Mouse (Mus musculus) neural tube, embryonic 15.5 days (tissue): ENCODE data around the gene Krt14. TPM values are rescaled to one million over a fixed set of nuclear protein-coding genes. Genes with fewer than 3 reads are reported as not detected.

Experiments used
- ATAC-seq: fragments of 200-750 bp; cut with Nextera tagmentation; 2 replicates; pipeline ENCODE4 v1.8.0; 2017; ENCODE audit warnings: mild to moderate bottlenecking, moderate TSS enrichment, moderate library complexity; ENCODE audit not compliant: low FRiP score
- H3K27ac ChIP-seq: fragments of 300-500 bp; sonication (generic); replicated peaks from 2 replicates; pipeline ENCODE4 v1.5.1; 2015; ENCODE audit warnings: mild to moderate bottlenecking, inconsistent platforms
- H3K27me3 ChIP-seq: fragments of 300-500 bp; sonication (generic); replicated peaks from 2 replicates; pipeline ENCODE4 v1.6.1; 2015; ENCODE audit warnings: inconsistent platforms
- H3K36me3 ChIP-seq: fragments of 300-500 bp; sonication (generic); 2 replicates; pipeline ENCODE4 v1.6.1; 2015; ENCODE audit warnings: inconsistent platforms
- H3K4me1 ChIP-seq: fragments of 300-500 bp; sonication (generic); 2 replicates; pipeline ENCODE4 v1.6.1; 2015; ENCODE audit warnings: inconsistent platforms
- H3K4me2 ChIP-seq: fragments of 300-500 bp; sonication (generic); 2 replicates; pipeline ENCODE4 v1.6.1; 2015; ENCODE audit warnings: inconsistent platforms, mild to moderate bottlenecking, moderate library complexity
- H3K4me3 ChIP-seq: fragments of 300-500 bp; sonication (generic); replicated peaks from 2 replicates; pipeline ENCODE4 v1.5.1; 2015; ENCODE audit warnings: mild to moderate bottlenecking, inconsistent platforms
- H3K9ac ChIP-seq: fragments of 300-500 bp; sonication (generic); replicated peaks from 2 replicates; pipeline ENCODE4 v1.6.1; 2015; ENCODE audit warnings: mild to moderate bottlenecking, inconsistent platforms
- H3K9me3 ChIP-seq: fragments of 300-500 bp; sonication (generic); replicated peaks from 2 replicates; pipeline ENCODE4 v1.6.1; 2016; ENCODE audit warnings: inconsistent platforms
- WGBS: fragments of 180-500 bp; shearing (Covaris S2); methylation state at CpG from one replicate; pipeline ENCODE4 v1.1.7; 2015; ENCODE audit warnings: mixed read lengths; 5-methylcytosine and 5-hydroxymethylcytosine counted together
- polyA plus RNA-seq: library from polyadenylated mRNA; unstranded; fragments of >200 nt; fragmentation: Nextera tagmentation; extraction: Ambion mirVana; gene quantifications from 2 replicates; pipeline ENCODE4 v1.2.1, GENCODE M21; 2015

The Krt14 gene
- polyA plus RNA-seq, 1 experiment from 2014 or later, result 1.7 TPM

DNA sequence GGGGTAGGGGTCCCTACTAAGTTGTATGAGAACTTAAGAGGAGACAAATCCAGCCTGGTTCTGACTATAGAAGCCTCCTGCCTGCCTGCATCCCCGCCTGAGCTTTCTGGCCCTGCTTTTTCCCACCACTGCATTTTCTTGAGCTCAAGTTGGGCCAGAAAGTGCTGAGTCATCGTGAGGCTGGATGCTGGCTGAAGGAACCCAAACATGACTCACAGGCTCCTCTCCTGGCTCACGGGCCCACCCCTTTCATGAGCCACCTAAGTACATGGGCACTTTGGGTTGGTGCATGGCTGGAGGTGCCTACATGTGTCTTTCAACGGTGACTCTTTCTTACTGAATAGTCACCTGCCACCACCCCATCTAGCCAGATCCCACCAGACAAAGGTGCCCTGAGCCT lies 8.7 kb downstream of the Krt14 start:
- Histone ChIP-seq H3K9ac (no peak overlapping the region), H3K4me3 (no peak overlapping the region), H3K9me3 (no peaks in the 10 kb centered on the region), H3K36me3 (no peaks in the 10 kb centered on the region), H3K4me1 (no peaks in the 10 kb centered on the region), H3K27ac (no peak overlapping the region), H3K27me3 (no peaks in the 10 kb centered on the region), H3K4me2 (no peak overlapping the region)
- WGBS, result 71% methylated on average over 4 of the region's 4 CpGs
- ATAC-seq, result no peak

DNA sequence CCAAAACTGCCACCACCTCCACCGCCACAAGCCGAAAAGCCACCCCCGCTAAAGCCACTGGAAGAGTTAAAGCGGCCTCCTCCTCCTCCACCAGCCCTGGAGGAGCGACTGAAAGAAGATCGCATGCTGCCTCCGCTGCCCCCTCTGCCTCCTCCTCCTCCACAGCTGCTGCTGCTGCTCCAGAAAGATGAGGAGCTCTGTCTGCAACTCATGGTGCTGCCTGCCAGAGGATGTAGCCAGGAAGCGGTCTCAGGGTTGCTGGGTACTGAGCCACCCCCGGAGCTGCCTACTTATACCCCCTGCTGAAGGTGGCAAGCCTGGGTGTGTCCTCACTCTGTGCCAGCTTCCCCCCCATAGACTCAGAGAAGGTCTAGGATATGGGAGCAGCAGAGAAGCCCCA lies 14.4 kb downstream of the Krt14 start, which contains the start of gene Krt9:
Krt9 (minus strand) TSS at position 255 of the 400 bp plus-strand sequence.
- Histone ChIP-seq H3K9me3 (no peaks in the 10 kb centered on the region), H3K9ac (no peak within 1 kb of the TSS), H3K4me3 (no peak within 1 kb of the TSS), H3K27me3 (no peaks in the 10 kb centered on the region), H3K4me1 (no peaks in the 10 kb centered on the region), H3K4me2 (no peak within 1 kb of the TSS), H3K36me3 (no peaks in the 10 kb centered on the region), H3K27ac (no peak within 1 kb of the TSS)
- WGBS, result 45% methylated on average over 9 of the region's 9 CpGs
- no peak for ATAC-seq

DNA sequence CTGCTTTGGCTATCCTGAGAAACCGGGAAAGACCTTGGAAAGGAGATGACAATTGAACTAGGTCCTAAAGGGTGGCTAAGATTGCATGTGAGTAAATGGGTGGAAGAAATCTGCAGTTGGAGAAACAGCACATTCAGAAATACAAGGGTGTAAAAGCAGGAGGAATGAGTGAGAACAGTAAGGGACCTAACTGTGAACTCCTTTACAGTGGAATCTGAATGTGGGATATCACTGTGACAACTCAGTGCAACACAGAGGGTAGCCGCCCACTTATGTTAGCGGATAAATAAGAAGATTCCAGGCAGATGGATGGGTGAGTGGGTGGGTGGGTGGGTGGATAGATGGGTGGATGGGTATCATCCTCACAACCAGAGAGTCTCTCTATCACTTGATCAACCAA lies 15.5 kb downstream of the Krt14 start:
- ATAC-seq, result no peak
- Histone ChIP-seq H3K27ac (no peak overlapping the region), H3K4me2 (no peak overlapping the region), H3K9ac (no peak overlapping the region), H3K36me3 (no peaks in the 10 kb centered on the region), H3K4me3 (no peak overlapping the region), H3K9me3 (no peaks in the 10 kb centered on the region), H3K27me3 (no peaks in the 10 kb centered on the region), H3K4me1 (no peaks in the 10 kb centered on the region)
- 100% methylated on average over 3 of the region's 3 CpGs for WGBS

DNA sequence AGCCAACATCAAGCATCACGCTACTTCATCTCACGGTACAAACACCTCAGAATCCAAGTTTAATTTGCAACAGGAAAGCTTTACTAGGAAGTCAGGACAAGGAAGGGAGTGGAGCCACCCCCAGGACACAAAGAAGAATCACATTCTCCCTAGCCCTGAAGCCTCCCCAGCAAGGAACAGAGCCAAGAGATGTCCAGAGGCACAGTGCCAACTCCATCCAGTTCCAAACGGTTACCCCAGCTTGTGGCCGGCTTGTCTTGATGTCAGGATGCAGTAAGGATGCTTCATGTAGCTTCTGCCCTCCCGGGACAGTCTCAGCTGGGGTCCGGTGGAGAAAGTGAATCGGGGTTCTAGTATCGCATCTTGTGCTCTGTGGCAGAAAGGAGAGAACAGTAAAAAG lies 20.6 kb downstream of the Krt14 start:
- no peak overlapping the region for H3K4me3 ChIP-seq
- no peak overlapping the region for H3K4me2 ChIP-seq
- no peak overlapping the region for H3K9ac ChIP-seq
- 84% methylated on average over 8 of the region's 8 CpGs for WGBS
- H3K27me3 ChIP-seq, result no peaks in the 10 kb centered on the region
- ATAC-seq, result no peak
- H3K9me3 ChIP-seq, result no peaks in the 10 kb centered on the region
- no peaks in the 10 kb centered on the region for H3K36me3 ChIP-seq
- H3K27ac ChIP-seq, result no peak overlapping the region
- no peaks in the 10 kb centered on the region for H3K4me1 ChIP-seq

DNA sequence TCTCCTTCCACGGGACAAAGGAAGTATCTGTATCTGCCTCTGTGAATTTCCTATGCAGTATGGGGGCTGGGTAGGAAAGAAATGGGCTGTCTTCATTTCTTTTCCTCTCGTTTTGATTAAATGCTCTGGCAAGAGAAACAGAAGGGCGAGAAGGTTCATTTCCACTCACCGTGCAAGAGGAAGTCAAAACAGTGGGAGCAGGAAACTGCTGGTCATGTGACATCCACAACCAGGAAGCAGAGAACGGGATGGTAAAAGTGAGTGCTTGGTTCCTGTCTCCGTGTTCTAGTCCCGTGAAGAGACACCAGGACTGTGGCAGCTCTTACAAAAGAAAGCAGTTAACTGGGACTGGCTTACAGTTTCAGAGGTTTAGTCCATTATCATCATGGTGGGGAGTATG lies 25.6 kb downstream of the Krt14 start:
- Histone ChIP-seq H3K4me2 (no peak overlapping the region), H3K4me1 (no peaks in the 10 kb centered on the region), H3K9me3 (no peaks in the 10 kb centered on the region), H3K36me3 (no peaks in the 10 kb centered on the region), H3K9ac (no peak overlapping the region), H3K27ac (no peak overlapping the region), H3K4me3 (no peak overlapping the region), H3K27me3 (no peaks in the 10 kb centered on the region)
- ATAC-seq, result no peak
- WGBS, result 82% methylated on average over 7 of the region's 7 CpGs

DNA sequence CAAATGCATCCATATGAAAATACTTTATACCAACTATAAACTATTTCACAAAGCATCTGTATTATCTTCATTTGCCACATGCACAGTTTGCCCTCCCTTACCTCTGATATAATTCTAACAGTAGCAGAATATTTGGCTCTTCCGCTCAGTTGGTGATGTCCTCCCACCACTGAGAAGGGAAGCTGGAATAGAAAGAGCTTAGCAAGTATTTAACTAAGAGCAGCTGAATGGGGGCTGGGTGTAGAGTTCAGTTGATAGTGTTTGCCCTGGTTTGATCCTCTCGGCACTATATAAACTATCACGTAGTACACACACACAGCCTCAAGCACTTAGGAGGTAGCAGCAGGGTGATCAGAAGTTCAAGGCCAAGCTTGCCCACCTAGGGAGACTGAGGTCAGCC lies 28.1 kb downstream of the Krt14 start:
- Histone ChIP-seq H3K27ac (no peak overlapping the region), H3K4me1 (no peaks in the 10 kb centered on the region), H3K4me3 (no peak overlapping the region), H3K9ac (no peak overlapping the region), H3K9me3 (no peaks in the 10 kb centered on the region), H3K4me2 (no peak overlapping the region), H3K27me3 (no peaks in the 10 kb centered on the region), H3K36me3 (no peaks in the 10 kb centered on the region)
- WGBS, result 82% methylated on average over 3 of the region's 3 CpGs
- no peak for ATAC-seq

DNA sequence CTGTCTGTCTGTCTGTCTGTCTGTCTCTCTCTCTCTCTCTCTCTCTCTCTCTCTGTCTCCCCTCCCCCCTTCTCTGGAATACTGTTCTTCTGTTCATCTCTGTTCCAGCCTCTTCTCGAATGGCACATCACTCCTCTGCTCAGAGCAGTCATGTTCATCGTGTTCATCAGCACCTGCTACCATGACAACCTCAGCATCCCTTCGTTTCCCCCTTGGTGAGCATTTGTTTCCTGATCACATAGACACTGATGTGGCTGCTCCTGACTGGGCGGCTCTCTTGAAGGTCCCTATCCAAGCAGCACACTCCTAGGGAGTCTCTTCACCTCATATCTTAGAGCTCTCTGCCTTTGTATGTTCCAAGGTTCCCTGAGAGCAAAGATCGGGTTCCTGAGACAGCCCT lies 29.0 kb downstream of the Krt14 start:
- H3K4me1 ChIP-seq, result no peaks in the 10 kb centered on the region
- no peak overlapping the region for H3K27ac ChIP-seq
- H3K4me3 ChIP-seq, result no peak overlapping the region
- no peak overlapping the region for H3K9ac ChIP-seq
- no peaks in the 10 kb centered on the region for H3K36me3 ChIP-seq
- ATAC-seq, result no peak
- H3K4me2 ChIP-seq, result no peak overlapping the region
- 72% methylated on average over 5 of the region's 5 CpGs for WGBS
- H3K27me3 ChIP-seq, result no peaks in the 10 kb centered on the region
- H3K9me3 ChIP-seq, result no peaks in the 10 kb centered on the region

DNA sequence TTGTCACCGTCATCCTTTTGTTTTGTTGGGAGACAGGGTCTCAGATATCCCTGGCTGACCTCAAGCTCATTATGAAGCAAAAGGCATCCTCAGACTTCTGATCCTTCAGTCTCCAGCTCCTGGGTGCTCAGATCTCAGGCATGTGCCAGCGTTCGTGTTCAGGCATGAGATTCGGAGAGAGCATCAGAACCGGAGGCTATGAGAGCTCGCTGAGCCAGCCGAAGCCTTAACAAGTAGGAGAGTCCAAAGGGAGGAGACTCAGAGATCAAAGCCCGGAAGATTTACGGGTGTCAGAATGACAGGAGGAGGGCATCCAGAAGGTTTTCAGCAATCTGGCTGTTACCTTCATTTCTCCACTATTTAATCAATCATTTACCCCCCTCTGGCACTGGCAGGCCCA lies 30.6 kb downstream of the Krt14 start:
- ATAC-seq, result no peak

DNA sequence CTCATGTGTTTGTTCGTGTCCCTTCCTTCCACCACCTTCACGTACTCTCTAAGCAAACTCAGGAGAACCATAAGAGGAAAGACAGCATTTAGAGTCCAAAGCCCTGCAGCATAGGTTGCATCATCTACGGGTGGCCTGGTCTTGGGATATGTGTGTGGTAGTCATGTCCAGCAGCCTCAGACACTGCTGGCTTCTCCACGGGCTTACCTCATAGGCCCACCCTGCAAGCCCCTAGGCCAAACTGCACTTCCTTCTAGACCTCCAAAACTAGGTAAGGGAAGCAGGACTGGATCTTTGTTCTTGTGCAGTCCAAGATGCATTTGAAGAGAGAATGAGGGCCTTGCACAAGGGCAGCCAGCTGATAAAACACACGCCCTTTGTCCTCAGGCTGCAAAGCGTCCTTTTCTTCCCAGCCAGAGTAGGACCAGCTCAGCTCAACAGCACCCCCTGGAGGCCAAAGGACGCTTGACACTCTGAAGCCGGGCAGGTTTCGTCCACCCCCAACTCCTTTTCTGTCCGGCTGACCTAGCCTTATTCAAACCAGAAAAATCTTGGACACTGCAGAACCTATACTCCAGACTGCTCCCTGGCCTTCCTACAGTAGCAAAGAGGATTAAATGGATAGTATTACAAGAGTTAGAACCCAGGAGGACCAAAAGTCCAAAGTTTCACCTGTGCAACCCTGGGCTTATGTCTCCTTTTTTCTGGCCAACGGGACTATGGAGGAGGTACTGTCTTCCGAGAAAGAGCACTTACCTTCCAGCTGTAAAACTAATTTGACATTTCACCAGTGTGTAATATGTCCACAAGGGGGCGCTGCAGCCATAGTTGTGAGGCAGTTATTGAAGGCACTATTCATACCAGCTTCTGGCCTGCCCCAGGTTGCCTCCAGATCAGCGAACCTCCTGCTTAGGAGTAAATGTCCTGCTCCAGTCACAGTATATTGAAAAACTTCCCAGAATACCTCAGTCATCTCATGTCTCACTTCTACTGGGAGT lies 38.3 kb downstream of the Krt14 start:
- Histone ChIP-seq H3K27ac (no peak overlapping the region), H3K4me1 (peaks cover 3% of the 10 kb centered on the region; the same call in 1 of the 2 replicates), H3K9me3 (no peaks in the 10 kb centered on the region), H3K27me3 (no peaks in the 10 kb centered on the region), H3K4me2 (no peak overlapping the region), H3K9ac (no peak overlapping the region), H3K36me3 (no peaks in the 10 kb centered on the region), H3K4me3 (no peak overlapping the region)
- 34% methylated on average over 14 of the region's 14 CpGs for WGBS
- ATAC-seq, result no peak

More for the DNA sequence above, 30.6 kb downstream of the Krt14 start:
- Histone ChIP-seq H3K9me3 (no peaks in the 10 kb centered on the region), H3K4me1 (no peaks in the 10 kb centered on the region), H3K27me3 (no peaks in the 10 kb centered on the region), H3K4me2 (no peak overlapping the region), H3K36me3 (no peaks in the 10 kb centered on the region), H3K27ac (no peak overlapping the region), H3K9ac (no peak overlapping the region), H3K4me3 (no peak overlapping the region)
- 56% methylated on average over 9 of the region's 9 CpGs for WGBS

DNA sequence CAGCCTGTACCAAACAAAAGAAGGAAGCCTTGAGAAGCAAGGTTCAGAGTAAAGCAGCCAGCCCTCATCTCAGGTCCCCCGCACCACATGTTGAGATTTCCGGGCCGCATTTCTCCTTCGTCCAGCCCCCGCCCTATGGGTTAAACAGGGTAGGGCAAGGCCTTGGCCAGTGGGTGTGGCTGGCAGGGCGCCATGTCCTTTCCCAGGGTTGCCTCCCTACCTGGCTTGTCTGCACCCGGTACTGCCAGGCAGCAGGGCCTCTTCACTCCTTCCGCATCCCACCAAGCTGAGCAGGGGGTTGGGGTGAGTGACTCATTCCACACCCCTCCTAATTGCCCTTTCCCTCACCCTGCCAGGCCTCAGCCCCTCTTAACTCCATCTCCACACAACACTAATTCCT lies 39.3 kb downstream of the Krt14 start:
- no peaks in the 10 kb centered on the region for H3K27me3 ChIP-seq
- no peak overlapping the region for H3K9ac ChIP-seq
- no peak overlapping the region for H3K27ac ChIP-seq
- WGBS, result 87% methylated on average over 8 of the region's 8 CpGs
- no peaks in the 10 kb centered on the region for H3K9me3 ChIP-seq
- H3K4me3 ChIP-seq, result no peak overlapping the region
- H3K4me1 ChIP-seq, result peaks cover 3% of the 10 kb centered on the region; the same call in 1 of the 2 replicates
- ATAC-seq, result no peak
- H3K36me3 ChIP-seq, result no peaks in the 10 kb centered on the region
- H3K4me2 ChIP-seq, result no peak overlapping the region

DNA sequence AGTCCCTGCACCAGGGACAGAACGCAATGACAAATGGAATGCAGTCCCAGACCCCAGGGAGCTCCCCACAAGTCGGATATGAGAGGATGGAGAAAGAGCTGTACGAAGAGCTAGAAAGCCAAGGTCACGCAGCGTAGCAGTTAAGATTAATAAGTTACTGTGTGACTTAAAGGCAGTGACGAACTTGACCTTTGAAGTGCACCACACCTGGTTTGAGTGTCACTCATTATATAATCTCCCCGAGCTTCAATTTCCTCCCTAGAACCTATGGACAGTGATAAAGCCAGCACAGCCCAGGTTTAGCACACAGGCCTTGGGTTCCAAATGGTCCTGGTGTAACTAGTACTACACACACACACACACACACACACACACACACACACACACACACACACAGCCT lies 43.0 kb downstream of the Krt14 start:
- WGBS, result 67% methylated on average over 7 of the region's 7 CpGs
- ATAC-seq, result no peak

DNA sequence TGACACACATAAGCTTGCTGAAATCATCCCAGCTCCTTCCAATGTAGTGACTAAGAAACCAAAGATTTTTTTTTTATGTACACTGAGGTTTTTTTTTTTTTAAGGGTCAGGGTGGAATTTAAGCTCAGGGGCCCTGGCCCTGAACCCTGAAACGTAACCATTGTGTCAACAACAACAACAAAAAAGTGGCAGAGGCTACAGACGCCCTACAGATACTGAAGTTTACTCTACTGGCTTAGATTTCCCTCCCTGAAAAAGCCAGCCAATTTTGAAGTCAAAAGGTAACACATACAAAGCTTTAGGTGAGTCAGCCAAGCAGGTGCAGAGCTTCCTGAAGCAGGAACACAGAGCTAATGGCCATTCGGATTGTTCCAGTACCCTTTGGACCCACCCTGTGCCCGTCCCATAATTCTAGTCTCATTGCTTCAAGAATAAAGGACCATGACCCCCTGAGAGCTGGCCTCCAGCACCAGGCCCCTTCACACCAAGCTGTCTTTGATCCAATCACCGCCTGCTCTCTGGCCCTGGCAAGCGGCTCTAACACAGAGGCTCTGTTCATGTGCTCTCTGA lies 49.4 kb downstream of the Krt14 start:
- Histone ChIP-seq H3K9me3 (no peaks in the 10 kb centered on the region), H3K4me2 (no peak overlapping the region), H3K36me3 (no peaks in the 10 kb centered on the region), H3K4me3 (no peak overlapping the region), H3K27me3 (no peaks in the 10 kb centered on the region), H3K4me1 (no peaks in the 10 kb centered on the region), H3K9ac (no peak overlapping the region), H3K27ac (no peak overlapping the region)
- WGBS, result 58% methylated on average over 6 of the region's 6 CpGs
- no peak for ATAC-seq

More for the DNA sequence above, 43.0 kb downstream of the Krt14 start:
- Histone ChIP-seq H3K9me3 (no peaks in the 10 kb centered on the region), H3K9ac (no peak overlapping the region), H3K36me3 (no peaks in the 10 kb centered on the region), H3K4me2 (no peak overlapping the region), H3K4me3 (no peak overlapping the region), H3K4me1 (peaks cover 3% of the 10 kb centered on the region; the same call in 1 of the 2 replicates), H3K27me3 (no peaks in the 10 kb centered on the region), H3K27ac (no peak overlapping the region)
